Mouse (Mus musculus) adrenal gland, adult 2 months (tissue): Measurements from ENCODE around the gene Polq. TPM values are rescaled to one million over a fixed set of nuclear protein-coding genes. Genes with fewer than 3 reads are reported as not detected.

ENCODE experiments used
- DNase-seq: peaks from one replicate; pipeline ENCODE4 v3.0.0; 2021
- long read RNA-seq: library from polyadenylated mRNA; stranded (forward); transcript quantifications from one replicate; pipeline ENCODE4 v2.0.0, GENCODE M21; 2021
- polyA plus RNA-seq: library from polyadenylated mRNA; depleted of rRNA; stranded (reverse); fragments of >200 nt; gene quantifications from 2 replicates; pipeline ENCODE4 v1.2.3, GENCODE M21; 2012; rRNA removed
- total RNA-seq, 2 experiments: library from RNA; stranded (reverse); gene quantifications; 2 replicates each; pipeline ENCODE4 v1.2.3; 2021

The Polq gene
- under 1 TPM; 0.35 to 0.75 TPM for total RNA-seq
- polyA plus RNA-seq = 0.06 TPM in 1 of 2 replicates, not detected in the other
- long read RNA-seq = 0 reads

- DNase-seq = peak; percentile 95
Observed at GRCm38 (mm10) chr16:37011061-37011921, at the start of gene Polq. Gene Polq, plus strand, starts transcription at chr16:37011786.

GRCm38 (mm10) chr16:36963415-36963814 lies 48.2 kb upstream of the Polq start:
- no peak for DNase-seq

- DNase-seq = no peak
Observed at GRCm38 (mm10) chr16:36979127-36979526, 32.5 kb upstream of the Polq start.

GRCm38 (mm10) chr16:36983796-36984195 lies 27.8 kb upstream of the Polq start:
- no peak for DNase-seq

GRCm38 (mm10) chr16:36985636-36986042 lies 25.9 kb upstream of the Polq start:
- DNase-seq = no peak

- no peak for DNase-seq
Observed at GRCm38 (mm10) chr16:36987399-36987798, 24.2 kb upstream of the Polq start.

- DNase-seq = no peak
Observed at GRCm38 (mm10) chr16:36988066-36988465, 23.5 kb upstream of the Polq start.

- DNase-seq = no peak
Observed at GRCm38 (mm10) chr16:36989493-36989892, 22.1 kb upstream of the Polq start.

GRCm38 (mm10) chr16:36989999-36990625 lies 21.5 kb upstream of the Polq start, which contains the start of gene Fbxo40:
Gene Fbxo40, minus strand, starts transcription at chr16:36990467.
- DNase-seq = no peak

- DNase-seq = peak; percentile 16
Observed at GRCm38 (mm10) chr16:36997650-36998049, 13.9 kb upstream of the Polq start.

- DNase-seq = no peak
Observed at GRCm38 (mm10) chr16:36999366-36999972, 12.1 kb upstream of the Polq start.

GRCm38 (mm10) chr16:37009262-37009661 lies 2.3 kb upstream of the Polq start:
- no peak for DNase-seq

GRCm38 (mm10) chr16:37010370-37010769 lies 1.2 kb upstream of the Polq start:
- DNase-seq = peak; percentile 33

- DNase-seq = no peak
Observed at GRCm38 (mm10) chr16:37011922-37012289, 320 bp downstream of the Polq start.

GRCm38 (mm10) chr16:37012336-37012735 lies 750 bp downstream of the Polq start:
- DNase-seq = no peak

- DNase-seq = no peak
Observed at GRCm38 (mm10) chr16:37027581-37027980, 16.0 kb downstream of the Polq start.

GRCm38 (mm10) chr16:37031996-37032395 lies 20.4 kb downstream of the Polq start:
- DNase-seq = no peak

GRCm38 (mm10) chr16:37034751-37035150 lies 23.2 kb downstream of the Polq start:
- no peak for DNase-seq

- no peak for DNase-seq
Observed at GRCm38 (mm10) chr16:37059631-37060030, 48.0 kb downstream of the Polq start.

- no peak for DNase-seq
Observed at GRCm38 (mm10) chr16:37061261-37061660, 49.7 kb downstream of the Polq start.

GRCm38 (mm10) chr16:37072354-37072753 lies 60.8 kb downstream of the Polq start:
- DNase-seq = no peak

- no peak for DNase-seq
Observed at GRCm38 (mm10) chr16:37089648-37090047, 78.1 kb downstream of the Polq start.
